Mouse (Mus musculus): ENCODE measurements at regions not wholly inside any gene's neighbourhood (a gene's known extent, or its start where the extent isn't known, plus 50 kb on each side); places are given as distances from the start of the nearest gene placed in this dataset.

GRCm38 (mm10) chr1:39102126-39102905 lies 91.2 kb upstream of the Npas2 start:
- DNase-seq: no peak

- DNase-seq: no peak
Observed at GRCm38 (mm10) chr1:39102989-39103910, 90.3 kb upstream of the Npas2 start.

- no peak for DNase-seq
Observed at GRCm38 (mm10) chr1:39105546-39106371, 87.8 kb upstream of the Npas2 start.

- DNase-seq: no peak
Observed at GRCm38 (mm10) chr1:39106372-39106643, 87.2 kb upstream of the Npas2 start.

GRCm38 (mm10) chr1:39106650-39107049 lies 86.9 kb upstream of the Npas2 start:
- DNase-seq: no peak

GRCm38 (mm10) chr1:39116319-39116718 lies 77.2 kb upstream of the Npas2 start:
- no peak for DNase-seq

- no peak for DNase-seq
Observed at GRCm38 (mm10) chr1:39122316-39123015, 71.1 kb upstream of the Npas2 start.

GRCm38 (mm10) chr1:39123081-39123812 lies 70.3 kb upstream of the Npas2 start:
- DNase-seq: no peak

- DNase-seq: no peak
Observed at GRCm38 (mm10) chr1:39123813-39124146, 69.8 kb upstream of the Npas2 start.

GRCm38 (mm10) chr1:39134521-39134920 lies 59.0 kb upstream of the Npas2 start:
- no peak for DNase-seq

- DNase-seq: no peak
Observed at GRCm38 (mm10) chr1:39143054-39143453, 50.5 kb upstream of the Npas2 start.

- DNase-seq: no peak
Observed at GRCm38 (mm10) chr1:39143626-39144025, 49.9 kb upstream of the Npas2 start.
